Mouse (Mus musculus) E14TG2a.4 (cell line): ENCODE results near the gene Slc22a14.

ENCODE experiments used
- CTCF ChIP-seq: conservative IDR thresholded peaks from 2 replicates; pipeline ENCODE4 v1.5.1; 2014; ENCODE audit warnings: low read length
- NANOG ChIP-seq: IDR thresholded peaks from 2 replicates; pipeline ENCODE4 v1.6.1; 2014; ENCODE audit warnings: borderline replicate concordance, low read length, mixed read lengths

- no peak for TF ChIP-seq CTCF
- no peak for TF ChIP-seq NANOG
Measured at GRCm38 (mm10) chr9:119280894-119281682, 84.3 kb downstream of the Slc22a14 start.
